Mouse (Mus musculus) ES-E14 (cell line): Measurements from ENCODE around the gene Magi2.

Experiments used
- CHD2 ChIP-seq: IDR thresholded peaks from 2 replicates; pipeline ENCODE4 v1.6.1; 2014; ENCODE audit warnings: mild to moderate bottlenecking, low read depth, low read length, inconsistent platforms
- HCFC1 ChIP-seq: IDR thresholded peaks from 2 replicates; pipeline ENCODE4 v1.6.1; 2012; ENCODE audit warnings: low read length, inconsistent platforms, borderline replicate concordance; ENCODE audit not compliant: insufficient read depth
- MAFK ChIP-seq: IDR thresholded peaks from 2 replicates; pipeline ENCODE4 v1.6.1; 2014; ENCODE audit warnings: mild to moderate bottlenecking, low read depth, low read length, inconsistent platforms; ENCODE audit not compliant: insufficient read depth
- ZC3H11A ChIP-seq: IDR thresholded peaks from 2 replicates; pipeline ENCODE4 v1.6.1; 2012; ENCODE audit warnings: low read depth, mild to moderate bottlenecking, inconsistent platforms, low read length, borderline replicate concordance

GRCm38 (mm10) chr5:20303056-20303965, 1076.5 kb downstream of the Magi2 start:
- TF ChIP-seq HCFC1 (no peak), ZC3H11A (no peak), CHD2 (no peak), MAFK (no peak)
